Mouse (Mus musculus): ENCODE measurements at regions not wholly inside any gene's neighbourhood (a gene's known extent, or its start where the extent isn't known, plus 50 kb on each side); places are given as distances from the start of the nearest gene placed in this dataset.

GRCm38 (mm10) chrX:115543145-115543544 is 635.8 kb downstream of the Ube2dnl2 start:
- no peaks in the 10 kb centered on the region for H3K27me3 ChIP-seq (ENCODE audit: control insufficient read depth, insufficient read depth, low read length)
- no peak overlapping the region for H3K27ac ChIP-seq (ENCODE audit: insufficient read depth, low read length)
- TF ChIP-seq CTCF (IDR thresholded peaks at IDR 0.05; ENCODE audit: borderline replicate concordance, insufficient read depth, low read depth, low read length) (no peak), POLR2A (IDR thresholded peaks at IDR 0.05; ENCODE audit: borderline replicate concordance, insufficient read depth, low read length) (no peak)
- H3K4me3 ChIP-seq (replicated peaks; ENCODE audit: insufficient read depth, low read depth, low read length), result no peak overlapping the region
- no peaks in the 10 kb centered on the region for H3K4me1 ChIP-seq (ENCODE audit: control insufficient read depth, insufficient read depth, low read length)
- DNase-seq, result peak; percentile 21 to 50
- WGBS, result 7% methylated on average over 2 of the region's 2 CpGs

- no peak overlapping the region for H3K4me3 ChIP-seq (replicated peaks; ENCODE audit: insufficient read depth, low read depth, low read length)
- DNase-seq, result peak; percentile 12 to 16
- WGBS, result 24% methylated on average over 15 of the region's 15 CpGs
- no peak overlapping the region for H3K27ac ChIP-seq (ENCODE audit: insufficient read depth, low read length)
- H3K27me3 ChIP-seq (ENCODE audit: control insufficient read depth, insufficient read depth, low read length), result no peaks in the 10 kb centered on the region
- no peak for TF ChIP-seq CTCF (IDR thresholded peaks at IDR 0.05; ENCODE audit: borderline replicate concordance, insufficient read depth, low read depth, low read length)
- no peak for TF ChIP-seq POLR2A (IDR thresholded peaks at IDR 0.05; ENCODE audit: borderline replicate concordance, insufficient read depth, low read length)
- H3K4me1 ChIP-seq (ENCODE audit: control insufficient read depth, insufficient read depth, low read length), result no peaks in the 10 kb centered on the region
Measured at GRCm38 (mm10) chrX:115586111-115586865, 678.9 kb downstream of the Ube2dnl2 start.
